Comparison of ENCODE assay signal across 20 mouse cellular contexts in the genomic region with DNA sequence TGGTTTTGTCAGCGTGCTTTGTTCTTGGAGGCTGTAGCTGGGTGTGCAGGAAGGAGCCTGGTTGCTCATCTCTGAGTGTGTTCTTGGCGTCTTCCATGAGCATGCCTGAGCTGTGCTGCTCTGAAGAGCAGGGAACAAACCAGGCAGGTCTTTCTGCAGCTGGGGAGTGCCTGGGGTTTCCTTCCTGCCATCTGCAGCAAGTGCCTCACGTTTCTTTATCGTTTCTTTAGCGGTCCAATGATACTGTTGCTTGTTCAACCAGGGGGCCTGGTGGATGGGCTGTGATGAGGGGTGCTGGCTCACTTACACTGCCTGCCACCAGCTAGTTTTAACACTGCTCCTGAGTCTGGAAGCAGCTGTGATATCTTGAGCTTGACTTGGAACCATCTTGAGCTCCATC. TPM values are rescaled to one million over a fixed set of nuclear protein-coding genes. Genes with fewer than 3 reads are reported as not detected.
DNase-seq lines count a peak whose midpoint lies in the region; ATAC-seq and TF ChIP-seq lines count a peak whose summit lies in the region.
"Had no signal": no experiment of that assay in that cellular context is flagged by ENCODE, and none has a peak within 500 bp of the region (broad histone marks: within the 10 kb centered on the region; RNA-seq: fewer than 3 reads in every experiment).

No protein-coding gene starts in this region.

- no peak for DNase-seq in frontal cortex, postnatal 10 days (ENCODE audit: low spot score in 2 of 2)
- DNase-seq in spleen, postnatal 36 days (ENCODE audit: low spot score in 2 of 2) = peak; percentile 14 to 30
- no peak for DNase-seq in spleen, postnatal 10 days (ENCODE audit: low spot score in 2 of 2)
- peak; percentile 53 for DNase-seq in thymus, adult 2 months
- DNase-seq in cerebellum, postnatal 10 days = no peak
- no peak for DNase-seq in liver
- DNase-seq: cerebellum, adult 11 months; cerebellum, postnatal 36 days; heart, postnatal 36 days; kidney, adult 8-10 months; kidney, postnatal 36 days; layer of hippocampus, postnatal 36 days; left cerebral cortex, postnatal 4 days; lung, adult 2 months had no signal

- WGBS in thymus, adult 2 months = 7% methylated on average over 5 of the region's 5 CpGs

- no peak for TF ChIP-seq CTCF in thymus, adult 2 months (IDR thresholded peaks at IDR 0.05; ENCODE audit: borderline replicate concordance, control insufficient read depth, extremely low read depth, insufficient read depth, low read length, poor library complexity)

- no peak for TF ChIP-seq POLR2A in thymus, adult 2 months (IDR thresholded peaks at IDR 0.05; ENCODE audit: control insufficient read depth, extremely low read depth, insufficient read depth, low read length, poor library complexity)

- H3K4me3 ChIP-seq in thymus, adult 2 months (ENCODE audit: control insufficient read depth, insufficient read depth, low read length) = peak overlapping the region; percentile 60
- H3K4me3 ChIP-seq: erythroblast, embryonic 14.5 days; heart, embryonic 12.5 days; midbrain, embryonic 10.5 days had no signal

- H3K27ac ChIP-seq in thymus, adult 2 months (ENCODE audit: control insufficient read depth, insufficient read depth, low read length) = peak overlapping the region; percentile 98
- H3K27ac ChIP-seq: midbrain, embryonic 10.5 days had no signal

- peaks cover 80% of the 10 kb centered on the region for H3K4me1 ChIP-seq in thymus, adult 2 months (replicated peaks; ENCODE audit: control insufficient read depth, insufficient read depth, low read length)

- ATAC-seq in frontal cortex, adult (ENCODE audit: low TSS enrichment) = peak; percentile 71

- no peaks in the 10 kb centered on the region for H3K27me3 ChIP-seq in thymus, adult 2 months (ENCODE audit: control insufficient read depth, insufficient read depth, low read length)

- H3K36me3 ChIP-seq in thymus, adult 2 months (ENCODE audit: control insufficient read depth, insufficient read depth, low read length) = no peaks in the 10 kb centered on the region
- H3K36me3 ChIP-seq: heart, embryonic 12.5 days; midbrain, embryonic 10.5 days had no signal

RNA-seq across cellular contexts. Expression of gene Gm1043, which starts 38.4 kb away (rescaled TPM):
- polyA plus RNA-seq in thymus, adult 2 months (2012; rRNA removed) = 3.6 and 4.3 TPM in 2 replicates
- polyA plus RNA-seq: embryonic facial prominence, embryonic 11.5 days; erythroblast, embryonic 14.5 days; heart, embryonic 12.5 days; liver, embryonic 11.5 days had no signal

RNA-seq across cellular contexts. Expression of gene Wfs1, which starts 57.8 kb away (rescaled TPM):
- polyA plus RNA-seq in thymus, adult 2 months (2012; rRNA removed) = 7.1 and 8.5 TPM in 2 replicates

Comparison
In these comparisons a context has a peak if more than half of its experiments do, and no peak if none do; other contexts are left out.
1. DNase-seq: peak in spleen, postnatal 36 days (2 of 2) and thymus, adult 2 months (single experiment); none in frontal cortex, postnatal 10 days (0 of 2), spleen, postnatal 10 days (0 of 2), cerebellum, postnatal 10 days (0 of 2) and liver (single experiment).